Mouse (Mus musculus) adrenal gland, postnatal 10 days (tissue): ENCODE results near the gene Cbx6. TPM values are rescaled to one million over a fixed set of nuclear protein-coding genes. Genes with fewer than 3 reads are reported as not detected.
A peak's percentile ranks its signal among the peaks of the same experiment; 100 is the strongest.

Experiments
- DNase-seq: peaks from one replicate; pipeline ENCODE4 v3.0.0; 2021; ENCODE audit warnings: mixed read lengths
- total RNA-seq, 2 experiments: library from RNA; stranded (reverse); gene quantifications; 2 replicates each; pipeline ENCODE4 v1.2.3; 2021

Gene Cbx6
- total RNA-seq, 2 experiments from 2014 or later, result 58.8 to 68.4 TPM

DNA sequence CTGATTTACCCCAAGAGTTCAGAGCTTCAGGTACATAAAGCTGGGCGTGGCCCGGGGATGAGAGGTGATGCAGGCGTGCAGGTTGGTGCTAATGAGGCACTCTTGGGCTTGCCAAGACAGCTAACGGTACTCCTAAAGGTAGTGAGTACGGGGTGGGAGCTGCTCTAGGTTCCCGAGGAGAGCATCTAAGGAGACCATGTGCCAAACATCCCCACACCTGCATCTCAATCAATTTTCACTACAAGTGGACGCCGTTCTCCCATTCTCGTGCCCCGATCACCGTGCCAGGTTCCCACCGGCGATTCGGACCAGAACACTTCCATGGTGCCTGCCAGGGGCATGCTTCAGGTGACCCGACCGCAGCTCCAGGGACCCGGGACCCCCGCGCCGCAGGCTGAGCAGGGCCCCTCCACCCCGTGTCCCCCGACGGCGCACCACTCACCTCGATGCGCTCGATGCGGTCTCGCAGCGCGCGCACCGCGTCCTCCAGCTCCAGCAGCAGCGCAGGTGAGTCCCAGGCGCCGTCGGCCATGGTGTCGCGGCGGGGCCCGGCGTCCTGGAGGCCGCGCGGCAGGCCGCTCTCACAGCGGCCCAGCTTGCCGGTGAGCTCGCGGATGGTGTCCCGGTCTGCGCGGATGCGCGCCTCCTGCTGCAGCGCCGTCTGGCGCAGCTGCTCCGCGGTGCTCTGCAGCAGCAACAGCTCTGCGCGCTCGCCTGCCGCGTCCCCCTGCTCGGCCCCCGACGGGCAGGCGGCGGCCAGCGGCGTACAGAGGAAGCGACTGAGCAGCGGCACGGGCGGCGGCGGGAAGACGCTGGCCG, 30.7 kb downstream of the Cbx6 start:
- peak; percentile 51 for DNase-seq

DNA sequence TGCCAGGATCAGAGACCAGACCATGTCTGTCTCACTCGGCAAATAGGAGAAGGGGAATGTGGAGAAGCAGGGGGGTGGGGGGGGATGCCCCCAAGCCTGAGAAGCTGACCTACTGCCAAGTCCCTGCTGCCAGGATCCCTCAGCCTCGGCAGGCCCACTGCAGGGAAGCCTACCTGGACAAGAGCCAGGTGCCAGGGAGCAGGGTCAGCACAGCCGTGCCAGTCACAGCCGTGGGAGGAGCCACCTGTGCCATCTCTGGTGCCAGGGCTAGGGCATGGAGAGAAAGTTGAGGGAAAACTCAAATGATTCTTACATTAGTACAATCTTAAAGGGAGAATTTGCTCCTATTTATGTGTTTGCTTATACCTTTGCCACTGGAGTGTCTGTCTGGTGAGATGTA, 32.2 kb downstream of the Cbx6 start:
- DNase-seq, result no peak

DNA sequence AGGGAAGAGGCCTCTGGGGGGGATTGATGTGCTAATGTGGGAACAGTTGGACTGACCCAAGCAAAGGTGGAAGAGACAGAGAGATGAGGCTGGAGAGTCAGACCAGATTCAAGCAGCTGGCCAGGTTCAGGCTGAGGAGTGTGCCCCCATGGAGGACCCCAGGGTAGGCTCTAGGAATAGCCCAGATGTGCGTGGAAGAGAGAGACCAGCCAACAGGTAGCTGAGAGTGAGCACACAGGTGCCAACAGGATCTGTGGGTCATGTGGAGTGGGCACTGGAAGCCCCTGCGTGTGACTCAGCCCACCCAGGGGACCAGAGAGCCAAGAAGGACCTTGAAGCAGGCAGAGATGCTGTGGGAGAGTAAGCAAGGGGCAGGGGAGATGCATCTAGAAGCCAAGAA, 32.8 kb downstream of the Cbx6 start:
- no peak for DNase-seq

DNA sequence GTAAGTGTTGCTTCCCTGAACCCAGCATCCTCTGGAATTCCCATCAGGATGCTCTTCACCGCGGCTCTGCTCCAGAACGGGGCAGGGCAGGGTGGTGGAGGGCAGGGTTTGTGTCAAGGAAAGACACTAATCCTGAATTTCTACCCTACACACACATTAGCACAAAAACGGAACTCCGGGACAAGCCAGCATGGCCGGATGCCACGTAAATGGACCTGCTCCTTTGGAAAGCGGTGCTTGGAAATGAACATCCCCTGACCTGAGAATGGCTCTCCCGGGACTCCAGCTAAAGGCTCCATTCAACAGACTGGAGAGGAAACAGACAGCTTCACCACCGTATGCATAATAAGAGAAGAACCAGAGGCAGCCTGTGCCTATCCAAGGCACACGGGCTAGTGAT, 33.8 kb downstream of the Cbx6 start:
- no peak for DNase-seq

DNA sequence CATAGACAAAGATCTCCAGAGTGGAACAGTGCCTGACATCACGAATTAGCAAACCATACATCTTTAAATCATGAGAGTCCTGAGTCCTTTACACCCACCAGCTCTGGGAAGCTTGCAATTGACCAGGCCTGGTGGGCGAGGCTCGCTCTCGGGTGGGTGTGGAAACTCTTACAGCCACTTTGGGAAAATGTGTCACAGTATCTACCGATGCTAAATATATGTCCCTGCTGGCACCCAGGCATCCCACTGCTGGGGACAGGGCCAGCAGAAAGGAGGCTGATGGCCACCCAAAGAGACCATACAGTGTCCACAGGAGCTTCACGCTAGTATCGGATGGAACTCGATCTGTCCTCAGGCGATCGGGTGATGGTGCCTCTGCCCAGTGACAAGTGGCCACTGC, 35.9 kb downstream of the Cbx6 start:
- no peak for DNase-seq

DNA sequence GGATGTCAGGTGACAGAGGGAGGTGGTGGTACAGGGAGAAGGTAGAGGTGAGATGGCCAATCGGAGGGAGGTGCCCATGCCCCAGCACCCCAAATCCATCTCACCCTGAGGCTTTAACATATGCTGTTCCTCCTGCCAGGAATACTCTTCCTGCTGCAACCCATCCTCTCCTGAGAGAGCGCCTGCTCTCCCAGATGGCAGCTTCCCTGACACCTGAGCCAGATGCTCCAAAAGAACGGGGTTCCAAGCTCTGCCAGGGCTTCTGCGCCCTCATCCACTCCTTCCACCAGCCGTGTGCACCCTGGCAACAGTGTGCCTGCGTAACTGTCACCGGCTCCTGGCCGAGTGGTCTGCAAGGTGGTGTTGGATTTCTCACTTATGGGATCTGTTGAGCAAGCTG, 36.8 kb downstream of the Cbx6 start:
- no peak for DNase-seq

DNA sequence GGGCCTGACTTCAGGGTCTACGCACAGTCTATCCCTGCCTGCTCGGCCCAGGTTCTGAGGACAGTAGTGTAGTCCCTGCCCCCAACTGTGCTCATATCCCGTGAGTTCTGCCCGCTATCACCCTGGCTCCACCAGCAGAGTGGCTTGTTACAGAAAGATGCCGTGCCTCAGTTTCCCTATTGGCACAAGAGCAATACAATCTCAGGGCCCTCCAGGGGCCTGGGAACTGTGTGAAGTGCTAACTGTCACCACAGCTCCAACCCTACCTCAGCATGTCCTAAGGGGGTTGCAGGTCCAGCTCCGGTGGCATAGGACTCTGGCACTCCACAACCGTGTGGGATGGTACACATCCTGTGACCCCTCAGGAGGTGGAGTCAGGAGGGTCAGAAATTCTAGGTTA, 37.4 kb downstream of the Cbx6 start:
- no peak for DNase-seq

DNA sequence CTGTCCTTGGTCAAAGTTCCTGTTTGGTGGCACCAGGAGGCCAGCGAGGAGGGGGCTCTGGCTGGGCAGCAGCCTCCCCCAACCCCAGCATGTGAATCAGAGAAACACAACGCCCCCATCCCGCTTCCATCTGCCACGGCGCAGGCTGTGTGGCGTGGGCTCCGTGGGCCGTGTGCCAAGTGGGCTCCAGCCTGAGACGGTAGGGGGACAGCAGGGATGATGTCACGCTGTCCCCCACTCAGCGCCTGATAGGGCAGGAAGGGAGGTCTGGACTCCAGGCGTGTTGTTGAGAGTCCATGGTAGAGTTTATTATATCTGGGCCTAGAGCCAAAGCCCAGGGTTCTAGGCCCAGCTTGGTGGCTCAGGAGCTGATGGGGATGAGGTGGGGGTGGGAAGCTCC, 38.2 kb downstream of the Cbx6 start:
- DNase-seq, result no peak

DNA sequence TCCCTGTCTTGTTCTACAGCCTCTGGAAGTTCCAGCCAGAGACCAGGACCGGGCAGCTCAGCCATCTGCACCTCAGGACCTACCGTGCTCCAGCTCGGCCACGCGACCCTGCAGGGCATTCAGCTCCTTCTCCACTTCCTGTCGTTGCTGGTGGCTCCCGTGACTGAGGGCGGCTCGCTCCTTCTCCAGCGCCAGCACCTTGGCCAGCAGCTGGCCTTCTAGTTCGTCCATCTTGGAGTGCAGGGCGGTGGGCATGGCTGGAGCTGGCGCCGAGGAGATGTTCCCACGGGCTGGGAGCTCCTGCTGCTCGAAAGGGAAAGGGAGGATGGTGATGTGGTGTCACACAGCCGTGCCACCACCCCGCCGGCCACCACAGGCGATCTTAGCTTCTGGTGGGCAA, 40.3 kb downstream of the Cbx6 start:
- no peak for DNase-seq

DNA sequence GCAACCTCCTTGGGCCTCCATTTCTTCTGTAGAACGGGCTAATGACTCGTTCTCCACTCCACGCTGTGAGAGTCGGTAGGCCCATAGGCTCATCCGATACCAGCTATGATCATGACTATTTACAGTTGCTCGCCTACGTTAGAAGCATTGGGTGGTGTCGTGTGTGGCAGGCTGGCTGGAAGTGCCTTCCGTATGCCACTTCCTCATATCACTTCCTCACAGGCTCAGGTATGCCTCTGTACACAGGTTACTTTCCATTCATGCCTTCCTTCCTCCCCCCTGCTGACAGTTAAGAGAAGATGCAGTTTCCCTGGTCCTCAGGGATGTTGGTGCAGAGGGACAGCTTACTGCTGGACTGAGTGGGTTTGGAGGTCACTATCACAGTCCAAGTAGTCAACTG, 41.4 kb downstream of the Cbx6 start:
- DNase-seq, result no peak

DNA sequence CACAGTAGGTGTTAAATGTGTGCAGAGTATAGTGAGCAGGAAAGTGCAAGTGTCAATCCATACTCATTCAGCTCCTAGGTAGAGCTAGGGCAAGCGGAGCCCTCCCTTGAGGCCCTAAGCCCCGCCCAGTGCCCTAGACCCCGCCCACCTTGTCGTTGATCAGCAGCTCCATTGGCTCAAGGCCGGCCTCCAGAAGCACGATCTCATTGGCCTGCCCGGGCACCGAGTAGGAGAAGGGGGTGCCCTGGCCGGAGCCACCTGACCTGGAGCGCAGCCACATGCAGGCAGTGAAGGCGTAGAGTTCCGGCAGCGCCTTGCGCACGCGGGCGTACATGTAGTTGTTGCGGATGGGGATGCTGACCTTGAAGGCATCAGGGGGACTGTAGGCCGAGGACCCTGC, 42.0 kb downstream of the Cbx6 start:
- peak; percentile 22 for DNase-seq

DNA sequence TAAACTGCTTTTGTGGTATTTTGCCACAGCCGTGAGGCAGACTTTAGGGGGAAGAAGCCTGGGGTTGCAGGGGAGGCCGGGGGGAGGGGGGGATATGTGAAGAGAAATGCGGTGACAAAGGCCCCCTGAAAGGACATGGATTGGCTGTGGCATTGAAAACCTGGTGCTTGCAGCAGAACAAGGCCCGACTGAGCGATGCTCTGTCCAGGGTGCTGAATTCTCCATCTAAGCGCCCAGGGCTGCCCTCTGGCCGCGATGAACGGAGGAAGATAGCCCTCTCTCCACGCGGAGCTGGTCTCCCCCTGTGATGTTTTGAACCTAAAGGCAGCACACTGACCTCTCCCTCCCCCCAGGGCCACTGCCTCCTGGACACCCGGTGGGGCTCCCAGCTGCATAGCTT, 43.0 kb downstream of the Cbx6 start:
- peak; percentile 85 for DNase-seq

DNA sequence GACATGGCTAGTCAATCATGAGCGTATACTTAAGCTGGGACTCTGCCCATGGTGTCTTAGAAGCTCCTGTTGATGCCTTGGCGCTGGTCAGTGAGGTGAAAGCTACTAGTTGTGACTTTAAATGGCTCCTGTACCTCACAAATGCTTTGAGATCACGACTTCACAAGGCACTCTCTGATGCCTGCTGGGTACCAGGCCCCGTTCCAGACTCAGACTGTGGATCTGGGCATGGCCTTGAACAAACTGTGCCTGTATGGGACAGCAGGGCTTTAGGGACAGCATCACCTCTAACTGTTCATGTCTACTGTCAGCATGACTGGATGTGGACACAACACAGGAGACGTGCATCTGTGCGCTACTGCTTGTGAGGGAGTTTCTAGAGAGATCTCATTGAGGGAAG, 43.6 kb downstream of the Cbx6 start:
- no peak for DNase-seq

DNA sequence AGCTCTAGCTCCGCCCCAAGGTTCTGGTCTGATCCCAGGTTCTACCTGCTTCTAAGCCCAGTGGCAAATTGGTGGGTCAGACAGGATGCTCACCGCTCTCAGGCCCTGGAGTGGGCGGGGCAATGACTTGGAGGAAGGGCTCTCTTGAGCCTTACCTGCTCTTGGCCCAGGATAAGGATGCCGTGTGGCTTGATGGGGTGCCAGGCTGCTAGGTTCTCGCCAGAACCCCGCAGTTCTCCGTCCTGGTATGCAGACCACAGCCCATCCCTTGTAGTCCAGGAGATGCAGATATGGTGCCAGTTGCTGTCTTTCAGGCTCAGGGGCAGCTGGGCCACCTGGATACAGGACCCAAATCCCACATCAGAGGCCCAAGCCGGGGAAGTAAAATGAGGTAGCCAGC, 44.4 kb downstream of the Cbx6 start:
- DNase-seq, result no peak

DNA sequence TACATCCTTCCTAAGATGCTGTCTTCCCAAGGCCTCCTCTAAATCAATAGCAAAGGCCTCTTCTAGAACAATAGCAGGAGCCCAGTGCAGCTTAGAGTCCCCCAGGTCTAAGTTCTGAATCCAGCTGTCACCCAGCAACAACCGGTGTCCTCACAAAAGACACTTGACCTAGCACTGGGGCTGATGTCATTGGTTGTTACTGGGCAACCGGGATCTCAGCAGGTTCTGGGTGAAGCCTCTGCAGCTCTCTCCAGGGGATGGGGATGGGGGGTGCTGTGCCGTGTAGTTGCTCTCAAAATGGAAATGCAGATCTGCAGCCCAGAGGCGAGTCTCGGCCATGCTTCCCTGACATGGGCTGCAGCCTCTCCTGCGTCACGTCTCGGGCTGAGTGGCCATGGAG, 46.7 kb downstream of the Cbx6 start:
- DNase-seq, result no peak

DNA sequence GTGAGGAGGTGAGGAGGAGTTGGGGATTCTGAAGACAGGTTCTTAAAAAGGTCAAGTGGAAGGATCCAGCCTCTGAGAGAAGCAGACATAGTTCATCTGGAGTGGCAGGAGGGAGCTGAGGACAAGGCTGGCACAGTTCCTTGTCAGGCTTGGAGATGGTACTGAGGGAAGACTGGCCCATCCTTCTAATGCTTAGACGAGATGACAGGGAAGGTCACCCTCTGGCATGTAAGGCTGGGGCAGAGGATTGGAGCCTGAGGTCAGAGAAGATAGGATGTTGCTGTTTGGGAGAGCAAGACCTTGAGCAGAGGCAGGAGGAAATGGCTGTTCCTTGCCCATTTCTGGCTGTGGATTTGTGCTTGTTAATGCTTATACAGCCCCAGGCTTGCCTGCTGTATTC, 49.4 kb downstream of the Cbx6 start:
- no peak for DNase-seq

DNA sequence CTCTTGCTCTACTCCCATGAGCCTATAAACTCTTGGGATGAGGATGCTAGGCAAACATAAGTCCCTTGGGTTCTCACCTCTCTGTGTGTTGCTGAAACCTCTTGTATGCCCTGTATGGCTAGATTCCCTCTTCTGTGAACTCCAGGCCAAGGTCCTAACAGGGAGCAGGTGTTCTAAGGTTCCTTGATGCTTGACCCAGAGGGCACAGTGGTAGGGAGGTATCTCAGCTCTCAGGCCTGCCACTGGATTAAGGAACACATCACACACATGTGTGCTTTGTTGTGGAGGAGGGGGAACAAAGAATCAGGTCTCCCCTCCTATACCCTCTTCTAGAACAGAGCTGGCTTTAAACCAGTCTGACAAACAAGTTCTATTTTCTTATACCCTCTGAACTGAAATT, 56.7 kb downstream of the Cbx6 start, which contains the start of gene Dnal4:
Gene Dnal4, minus strand, starts transcription at position 101 of the 400 bp plus-strand sequence.
- DNase-seq, result no peak

DNA sequence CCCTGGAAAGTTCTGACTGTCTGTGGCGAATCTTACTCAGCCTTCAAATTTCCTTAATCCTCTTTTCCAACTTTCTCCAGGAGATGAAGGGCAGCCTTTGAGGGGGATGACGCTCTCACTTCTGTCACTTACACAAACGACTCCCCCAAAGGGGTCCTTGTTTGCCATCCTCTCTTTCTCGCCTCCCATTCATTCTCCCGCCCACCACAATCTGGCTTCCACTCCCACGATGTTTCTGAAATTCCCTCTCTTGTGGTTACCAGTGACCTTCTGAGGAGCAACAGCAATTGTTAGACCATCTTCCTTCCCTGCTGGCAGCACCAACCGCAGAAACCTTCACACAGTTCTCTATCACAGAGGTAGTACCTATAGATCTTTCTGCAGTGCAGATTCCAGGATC, 58.8 kb downstream of the Cbx6 start:
- no peak for DNase-seq

DNA sequence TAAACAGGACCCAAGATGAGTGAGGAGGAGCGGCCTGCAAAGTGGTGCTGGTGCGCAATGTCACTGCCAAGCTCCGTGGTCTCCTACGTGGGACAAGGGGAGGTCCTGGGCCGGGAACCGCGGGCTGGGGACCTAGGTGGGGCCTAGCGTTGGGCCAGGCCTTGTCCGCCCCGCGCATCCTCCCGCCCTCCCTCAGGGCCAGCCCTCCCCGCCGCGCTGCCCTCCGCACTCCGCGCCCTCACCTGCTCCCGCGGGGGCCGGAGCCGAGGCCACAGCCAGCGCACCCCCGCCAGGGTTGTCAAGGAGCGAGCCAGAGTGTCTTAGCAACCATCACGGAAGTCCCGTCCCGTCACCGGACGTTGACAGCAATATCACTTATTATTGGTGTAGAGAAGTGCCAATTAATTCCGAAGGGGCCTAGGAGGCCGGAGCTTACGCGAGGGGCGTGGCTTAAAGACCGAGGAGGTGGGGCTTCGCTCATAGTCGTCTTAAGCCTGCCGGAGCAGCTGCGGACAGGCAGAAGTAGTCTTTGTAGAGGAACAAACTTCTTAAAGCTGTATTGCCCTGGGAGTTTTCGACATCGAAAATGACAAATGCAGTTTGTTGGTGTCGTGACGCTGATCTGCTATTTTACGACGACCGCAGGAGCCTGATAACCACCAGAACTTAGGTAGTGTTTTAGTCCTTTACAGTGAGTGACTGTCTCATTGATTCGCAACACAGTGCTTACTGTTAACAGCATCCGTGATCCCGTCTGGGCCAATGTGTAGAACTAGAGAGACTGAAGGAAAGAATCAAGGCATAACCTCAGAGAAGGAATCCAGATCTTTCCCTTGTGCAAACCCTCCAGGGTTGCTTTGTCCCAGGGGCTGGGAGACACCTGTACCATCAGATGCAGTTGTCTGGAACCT, 60.1 kb downstream of the Cbx6 start:
- DNase-seq, result peak; percentile 96
